Mouse (Mus musculus) midbrain, postnatal 0 days (tissue): ENCODE results near the gene Dtd1. TPM values are rescaled to one million over a fixed set of nuclear protein-coding genes. Genes with fewer than 3 reads are reported as not detected.

Source experiments
- ATAC-seq: fragments of 200-750 bp; cut with Nextera tagmentation; 2 replicates; pipeline ENCODE4 v1.8.0; 2017; ENCODE audit warnings: moderate number of reproducible peaks, mild to moderate bottlenecking, moderate TSS enrichment, moderate library complexity; ENCODE audit not compliant: low FRiP score
- DNase-seq: peaks from one replicate; pipeline ENCODE4 v3.0.0-alpha.2; 2015; ENCODE audit warnings: low spot score
- H3K27ac ChIP-seq: fragments of 300-500 bp; sonication (generic); 2 replicates; pipeline ENCODE4 v1.5.1; 2014; ENCODE audit warnings: low read depth, mild to moderate bottlenecking, low read length, mixed read lengths
- H3K27me3 ChIP-seq: fragments of 300-500 bp; sonication (generic); 2 replicates; pipeline ENCODE4 v1.6.1; 2014; ENCODE audit warnings: low read length, control low read depth, mixed read lengths; ENCODE audit not compliant: insufficient read depth
- H3K36me3 ChIP-seq: fragments of 300-500 bp; sonication (generic); 2 replicates; pipeline ENCODE4 v1.6.1; 2014; ENCODE audit warnings: low read length, control low read depth, mixed read lengths; ENCODE audit not compliant: insufficient read depth
- H3K4me1 ChIP-seq: fragments of 300-500 bp; sonication (generic); 2 replicates; pipeline ENCODE4 v1.6.1; 2014; ENCODE audit warnings: mild to moderate bottlenecking, control low read depth, antibody characterized with exemption, low read length, mixed read lengths; ENCODE audit not compliant: insufficient read depth
- H3K4me2 ChIP-seq: fragments of 300-500 bp; sonication (generic); 2 replicates; pipeline ENCODE4 v1.6.1; 2014; ENCODE audit warnings: low read depth, mild to moderate bottlenecking, low read length, mixed read lengths; ENCODE audit not compliant: poor library complexity, severe bottlenecking
- H3K4me3 ChIP-seq: fragments of 300-500 bp; sonication (generic); 2 replicates; pipeline ENCODE4 v1.5.1; 2014; ENCODE audit warnings: low read depth, mild to moderate bottlenecking, low read length, moderate library complexity
- H3K9ac ChIP-seq: fragments of 300-500 bp; sonication (generic); replicated peaks from 2 replicates; pipeline ENCODE4 v1.6.1; 2014; ENCODE audit warnings: mild to moderate bottlenecking, low read length, moderate library complexity, mixed read lengths; ENCODE audit not compliant: poor library complexity, severe bottlenecking
- H3K9me3 ChIP-seq: fragments of 300-500 bp; sonication (generic); 2 replicates; pipeline ENCODE4 v1.6.1; 2016; ENCODE audit warnings: low read length, control low read depth
- CTCF ChIP-seq: IDR thresholded peaks from 2 replicates; pipeline ENCODE4 v1.5.1; 2016; ENCODE audit warnings: antibody characterized with exemption, mild to moderate bottlenecking
- WGBS: fragments of 180-500 bp; shearing (Covaris S2); extraction: QIAGEN DNeasy Blood & Tissue Kit; methylation state at CpG from one replicate; pipeline ENCODE4 v1.1.7; 2014; 5-methylcytosine and 5-hydroxymethylcytosine counted together
- microRNA-seq: library from miRNA; unstranded; fragments of <30 nt; microRNA quantifications from one replicate; pipeline ENCODE4, GENCODE M21; 2016; ENCODE audit warnings: borderline number of aligned reads
- polyA plus RNA-seq: library from polyadenylated mRNA; unstranded; fragments of >200 nt; fragmentation: Nextera tagmentation; extraction: Ambion mirVana; gene quantifications from 2 replicates; pipeline ENCODE4 v1.2.1, GENCODE M21; 2015
- total RNA-seq: library from RNA; depleted of rRNA; stranded (reverse); fragments of >200 nt; gene quantifications from 2 replicates; pipeline ENCODE4 v1.2.3, GENCODE M21; 2014; rRNA removed

Gene Dtd1
- total and polyA plus RNA-seq, 2 experiments from 2014 or later, result 88.7 to 202 TPM

DNA sequence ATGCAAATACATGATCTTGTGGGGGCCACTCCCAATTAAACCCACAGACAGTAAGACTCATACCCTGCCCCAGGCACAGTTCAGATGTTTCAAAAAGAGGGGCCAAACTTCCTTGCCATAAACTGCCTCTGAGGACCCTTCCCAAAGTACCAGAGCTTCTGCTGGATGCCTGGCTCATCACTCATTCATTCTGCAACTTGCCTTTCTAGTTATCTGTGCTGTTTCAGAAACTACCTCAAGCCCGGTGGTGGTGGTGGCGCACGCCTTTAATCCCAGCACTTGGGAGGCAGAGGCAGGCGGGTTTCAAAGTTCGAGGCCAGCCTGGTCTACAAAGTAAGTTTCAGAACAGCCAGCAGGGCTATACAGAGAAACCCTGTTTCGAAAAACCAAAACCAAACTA is 184.1 kb downstream of the Dtd1 start:
- no peak overlapping the region for H3K4me2 ChIP-seq
- no peak for TF ChIP-seq CTCF
- H3K36me3 ChIP-seq, result no peaks in the 10 kb centered on the region
- no peak overlapping the region for H3K4me3 ChIP-seq
- DNase-seq, result no peak
- H3K27me3 ChIP-seq, result no peaks in the 10 kb centered on the region
- ATAC-seq, result no peak
- 97% methylated on average over 6 of the region's 6 CpGs for WGBS
- H3K9ac ChIP-seq, result no peak overlapping the region
- H3K4me1 ChIP-seq, result no peaks in the 10 kb centered on the region
- no peak overlapping the region for H3K27ac ChIP-seq
- H3K9me3 ChIP-seq, result no peaks in the 10 kb centered on the region

GRCm38 (mm10) chr2:144791671-144792294 is 192.1 kb downstream of the Dtd1 start:
- H3K4me2 ChIP-seq, result no peak overlapping the region
- H3K4me1 ChIP-seq, result no peaks in the 10 kb centered on the region
- no peaks in the 10 kb centered on the region for H3K9me3 ChIP-seq
- no peak overlapping the region for H3K9ac ChIP-seq
- WGBS, result 69% methylated on average over 14 of the region's 14 CpGs
- H3K4me3 ChIP-seq, result no peak overlapping the region
- no peaks in the 10 kb centered on the region for H3K27me3 ChIP-seq
- ATAC-seq, result no peak
- DNase-seq, result peak; percentile 26
- H3K36me3 ChIP-seq, result no peaks in the 10 kb centered on the region
- H3K27ac ChIP-seq, result 0 out of 2 replicates have a peak overlapping the region, but pooled peaks have one; percentile 47
- TF ChIP-seq CTCF, result no peak

- Histone ChIP-seq H3K4me1 (no peaks in the 10 kb centered on the region), H3K27ac (no peak overlapping the region), H3K9me3 (no peaks in the 10 kb centered on the region), H3K9ac (no peak overlapping the region), H3K4me2 (no peak overlapping the region), H3K36me3 (no peaks in the 10 kb centered on the region), H3K4me3 (no peak overlapping the region), H3K27me3 (no peaks in the 10 kb centered on the region)
- WGBS, result 80% methylated on average over 8 of the region's 8 CpGs
- no peak for TF ChIP-seq CTCF
- ATAC-seq, result no peak
- DNase-seq, result no peak
Observed at GRCm38 (mm10) chr2:144797515-144797914, 197.8 kb downstream of the Dtd1 start.

DNA sequence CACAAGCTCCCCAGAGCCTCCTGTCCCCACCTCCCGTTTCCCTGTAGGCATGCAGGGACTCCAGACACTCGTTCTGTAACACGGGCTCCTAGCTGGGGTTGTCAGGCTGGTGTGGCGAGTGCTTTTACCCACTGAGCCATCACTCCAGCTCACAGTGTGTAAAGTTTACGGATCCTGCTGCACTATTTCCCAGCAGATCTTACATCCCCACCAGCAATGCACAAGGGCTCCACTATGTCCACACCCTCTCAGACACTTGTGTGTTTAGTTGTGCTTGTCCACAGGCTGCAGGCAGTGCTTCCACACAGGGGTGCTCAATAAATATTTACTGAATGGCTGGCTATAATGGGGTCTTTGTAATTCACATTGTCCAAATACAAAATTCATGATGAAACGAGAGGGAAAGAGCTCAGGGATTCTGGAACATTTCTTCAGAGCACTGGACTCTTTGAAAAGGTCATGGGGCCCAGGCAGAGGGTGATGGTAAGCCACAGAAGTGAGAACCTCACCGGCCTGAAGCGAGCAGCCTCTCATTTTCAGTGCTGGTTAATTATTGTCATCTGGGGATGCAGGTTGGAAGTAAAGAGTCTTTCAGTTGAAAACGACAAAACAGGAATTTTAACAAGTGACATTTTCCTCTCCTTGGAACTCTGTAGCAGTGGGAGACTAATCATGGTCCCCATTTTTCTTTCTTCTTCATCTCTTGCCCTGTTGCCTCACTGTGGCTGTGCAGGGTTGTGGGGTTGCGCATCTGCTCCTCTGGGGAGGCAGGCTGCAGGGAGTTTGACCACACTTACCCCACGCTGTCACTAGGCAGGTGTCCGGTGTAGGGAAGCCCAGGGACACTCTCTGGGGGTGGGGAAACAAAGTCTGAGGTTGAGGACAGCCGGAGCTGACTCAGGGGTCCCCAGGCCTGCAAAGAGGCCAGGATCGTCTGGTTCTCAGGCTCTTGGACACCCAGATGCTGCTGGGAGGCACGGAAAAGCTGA is 208.4 kb downstream of the Dtd1 start:
- Histone ChIP-seq H3K4me1 (no peaks in the 10 kb centered on the region), H3K27ac (no peak overlapping the region), H3K4me2 (no peak overlapping the region), H3K4me3 (no peak overlapping the region), H3K27me3 (no peaks in the 10 kb centered on the region), H3K9ac (no peak overlapping the region), H3K9me3 (no peaks in the 10 kb centered on the region), H3K36me3 (no peaks in the 10 kb centered on the region)
- WGBS, result 67% methylated on average over 15 of the region's 15 CpGs
- DNase-seq, result no peak
- ATAC-seq, result no peak
- no peak for TF ChIP-seq CTCF

Small RNA genes within 50 kb of the gene (microRNA-seq; reads per million reads assigned to microRNA genes)
- gene Gm24823, result not detected

Other genes with a start within 250 kb of the Dtd1 start
- gene Kat14, start 230.9 kb upstream of the Dtd1 start, total RNA-seq, result 24.5 and 37.7 TPM in 2 replicates
- 17.7 and 19.2 TPM in 2 replicates for gene Kat14, start 230.9 kb upstream of the Dtd1 start, polyA plus RNA-seq
- gene Pet117, start 230.9 kb upstream of the Dtd1 start, total RNA-seq, result not detected in 2 replicates
- 3.8 TPM in 1 of 2 replicates, not detected in the other for gene Pet117, start 230.9 kb upstream of the Dtd1 start, polyA plus RNA-seq
- 31.0 and 38.6 TPM in 2 replicates for gene Dzank1, start 72.5 kb upstream of the Dtd1 start, total RNA-seq
- 21.4 and 22.9 TPM in 2 replicates for gene Dzank1, start 72.5 kb upstream of the Dtd1 start, polyA plus RNA-seq
- 24.3 and 34.6 TPM in 2 replicates for gene Polr3f, start 72.2 kb upstream of the Dtd1 start, total RNA-seq
- 22.0 and 28.1 TPM in 2 replicates for gene Polr3f, start 72.2 kb upstream of the Dtd1 start, polyA plus RNA-seq
- 17.4 and 18.7 TPM in 2 replicates for gene Rbbp9, start 49.0 kb upstream of the Dtd1 start, total RNA-seq
- 36.9 and 40.0 TPM in 2 replicates for gene Rbbp9, start 49.0 kb upstream of the Dtd1 start, polyA plus RNA-seq
- gene Sec23b, start 43.7 kb upstream of the Dtd1 start, total RNA-seq, result 57.2 and 71.1 TPM in 2 replicates
- gene Sec23b, start 43.7 kb upstream of the Dtd1 start, polyA plus RNA-seq, result 59.9 and 60.9 TPM in 2 replicates
- 19.1 and 25.0 TPM in 2 replicates for gene Smim26, start 5.8 kb upstream of the Dtd1 start, total RNA-seq
- gene Smim26, start 5.8 kb upstream of the Dtd1 start, polyA plus RNA-seq, result 72.2 and 74.1 TPM in 2 replicates
- gene Scp2d1, start 223.8 kb downstream of the Dtd1 start, total RNA-seq, result not detected in 2 replicates
- not detected in 2 replicates for gene Scp2d1, start 223.8 kb downstream of the Dtd1 start, polyA plus RNA-seq